Mouse (Mus musculus) ES-E14 (cell line): ENCODE results near the gene Tshz2. TPM values are rescaled to one million over a fixed set of nuclear protein-coding genes. Genes with fewer than 3 reads are reported as not detected.

ENCODE experiments used
- DNase-seq: peaks from one replicate; pipeline ENCODE4 v3.0.0-alpha.2; 2013; ENCODE audit warnings: low read depth, low spot score
- H3K27ac ChIP-seq: 2 replicates; pipeline ENCODE4 v1.5.1; 2012; ENCODE audit warnings: low read depth, mild to moderate bottlenecking, low read length, moderate library complexity, mixed read lengths; ENCODE audit not compliant: poor library complexity, insufficient read depth, severe bottlenecking
- H3K36me3 ChIP-seq: 2 replicates; pipeline ENCODE4 v1.6.1; 2012; ENCODE audit warnings: mild to moderate bottlenecking, low read length, moderate library complexity, mixed read lengths; ENCODE audit not compliant: control insufficient read depth, poor library complexity, insufficient read depth, severe bottlenecking
- H3K4me1 ChIP-seq, 2 experiments: fragments of 150-350 bp in 1 of 2; sonication (generic) in 1 of 2; 2 replicates each; pipeline ENCODE4 v1.6.1; 2012; ENCODE audit warnings: low read length in 2 of 2, mild to moderate bottlenecking in 1 of 2, mixed read lengths in 1 of 2; ENCODE audit not compliant: control insufficient read depth in 2 of 2, insufficient read depth in 2 of 2, poor library complexity in 1 of 2
- H3K4me3 ChIP-seq, 2 experiments: fragments of 150-350 bp in 1 of 2; sonication (generic) in 1 of 2; 2 replicates each; pipeline ENCODE4 v1.5.1; 2012; ENCODE audit warnings: low read length in 2 of 2, low read depth in 1 of 2, mild to moderate bottlenecking in 1 of 2, mixed read lengths in 1 of 2; ENCODE audit not compliant: insufficient read depth in 1 of 2, poor library complexity in 1 of 2, severe bottlenecking in 1 of 2
- H3K9ac ChIP-seq: 2 replicates; pipeline ENCODE4 v1.6.1; 2012; ENCODE audit warnings: low read depth, mild to moderate bottlenecking, low read length, mixed read lengths; ENCODE audit not compliant: poor library complexity, insufficient read depth, severe bottlenecking
- H3K9me3 ChIP-seq: fragments of 150-350 bp; sonication (generic); 2 replicates; pipeline ENCODE4 v1.6.1; 2012; ENCODE audit warnings: low read depth, mild to moderate bottlenecking, low read length; ENCODE audit not compliant: control insufficient read depth, insufficient read depth
- CHD2 ChIP-seq: IDR thresholded peaks from 2 replicates; pipeline ENCODE4 v1.6.1; 2014; ENCODE audit warnings: mild to moderate bottlenecking, low read depth, low read length, inconsistent platforms
- HCFC1 ChIP-seq: IDR thresholded peaks from 2 replicates; pipeline ENCODE4 v1.6.1; 2012; ENCODE audit warnings: low read length, inconsistent platforms, borderline replicate concordance; ENCODE audit not compliant: insufficient read depth
- MAFK ChIP-seq: IDR thresholded peaks from 2 replicates; pipeline ENCODE4 v1.6.1; 2014; ENCODE audit warnings: mild to moderate bottlenecking, low read depth, low read length, inconsistent platforms; ENCODE audit not compliant: insufficient read depth
- ZC3H11A ChIP-seq: IDR thresholded peaks from 2 replicates; pipeline ENCODE4 v1.6.1; 2012; ENCODE audit warnings: low read depth, mild to moderate bottlenecking, inconsistent platforms, low read length, borderline replicate concordance
- ZNF384 ChIP-seq: IDR thresholded peaks from 2 replicates; pipeline ENCODE4 v1.6.1; 2012; ENCODE audit warnings: low read depth, low read length, inconsistent platforms
- in situ Hi-C, 2 experiments: fragments of 600-800 bp; cut with MboI; formaldehyde crosslinking; loops; one replicate each; pipeline ENCODE4 v1.15.1; 2025; ENCODE audit warnings: low sequenced_read_pairs in 2 of 2, inconsistent platforms in 1 of 2; ENCODE audit not compliant: unreplicated experiment in 2 of 2
- total RNA-seq: library from RNA; depleted of rRNA; stranded (reverse); fragments of 300-350 nt; gene quantifications from 2 replicates; pipeline ENCODE4 v1.2.3, GENCODE M21; 2012

The Tshz2 gene
- total RNA-seq, 1 experiment: 0.27 TPM

- in situ Hi-C loops: no loop called here
- no peak overlapping the region for H3K27ac ChIP-seq
- 0 out of 4 replicates have a peak, but pooled peaks cover 0 to 2% of the 10 kb centered on the region in 2 experiments for H3K4me1 ChIP-seq
- no peak overlapping the region for H3K9ac ChIP-seq
- no peaks in the 10 kb centered on the region for H3K36me3 ChIP-seq
- no peak for DNase-seq
- no peak for TF ChIP-seq ZNF384
- no peak for TF ChIP-seq MAFK
- TF ChIP-seq CHD2: no peak
- TF ChIP-seq ZC3H11A: no peak
- TF ChIP-seq HCFC1: no peak
- H3K4me3 ChIP-seq: no peak overlapping the region
- no peaks in the 10 kb centered on the region for H3K9me3 ChIP-seq
These were observed 294.6 kb downstream of the Tshz2 start for GRCm38 (mm10) chr2:169927401-169927800.

- TF ChIP-seq HCFC1 (no peak), ZC3H11A (no peak), ZNF384 (no peak), CHD2 (no peak), MAFK (no peak)
- no peak for DNase-seq
- in situ Hi-C loops: no loop called here
- Histone ChIP-seq H3K27ac (no peak overlapping the region), H3K9me3 (no peaks in the 10 kb centered on the region), H3K4me1 (0 out of 4 replicates have a peak, but pooled peaks cover 0 to 2% of the 10 kb centered on the region in 2 experiments), H3K36me3 (no peaks in the 10 kb centered on the region), H3K4me3 (no peak overlapping the region), H3K9ac (no peak overlapping the region)
These were observed 295.8 kb downstream of the Tshz2 start for GRCm38 (mm10) chr2:169928447-169929120.

- Histone ChIP-seq H3K36me3 (no peaks in the 10 kb centered on the region), H3K27ac (no peak overlapping the region), H3K4me1 (0 out of 4 replicates have a peak, but pooled peaks cover 0 to 2% of the 10 kb centered on the region in 2 experiments), H3K9me3 (no peaks in the 10 kb centered on the region), H3K9ac (peak overlapping the region; percentile 26; the same call in 1 of the 2 replicates), H3K4me3 (peak overlapping the region; percentile 40 to 41)
- in situ Hi-C loops: no loop called here
- TF ChIP-seq HCFC1 (0 out of 2 replicates have a peak, but pooled peaks have one; percentile 60), MAFK (no peak), CHD2 (peak; percentile 76), ZNF384 (no peak), ZC3H11A (peak; percentile 100)
- peak; percentile 80 for DNase-seq
These were observed 297.0 kb downstream of the Tshz2 start for GRCm38 (mm10) chr2:169929540-169930497.

- Histone ChIP-seq H3K4me1 (no peaks in the 10 kb centered on the region), H3K9ac (no peak overlapping the region), H3K4me3 (no peak overlapping the region), H3K27ac (no peak overlapping the region), H3K9me3 (no peaks in the 10 kb centered on the region), H3K36me3 (no peaks in the 10 kb centered on the region)
- in situ Hi-C loops: no loop called here
- DNase-seq: no peak
- no peak for TF ChIP-seq MAFK
- no peak for TF ChIP-seq CHD2
- no peak for TF ChIP-seq HCFC1
- TF ChIP-seq ZNF384: no peak
- TF ChIP-seq ZC3H11A: no peak
These were observed 302.8 kb downstream of the Tshz2 start for GRCm38 (mm10) chr2:169935642-169936041.
